Mouse (Mus musculus): Measurements from ENCODE around the gene Snu13.

The Snu13 gene

DNA sequence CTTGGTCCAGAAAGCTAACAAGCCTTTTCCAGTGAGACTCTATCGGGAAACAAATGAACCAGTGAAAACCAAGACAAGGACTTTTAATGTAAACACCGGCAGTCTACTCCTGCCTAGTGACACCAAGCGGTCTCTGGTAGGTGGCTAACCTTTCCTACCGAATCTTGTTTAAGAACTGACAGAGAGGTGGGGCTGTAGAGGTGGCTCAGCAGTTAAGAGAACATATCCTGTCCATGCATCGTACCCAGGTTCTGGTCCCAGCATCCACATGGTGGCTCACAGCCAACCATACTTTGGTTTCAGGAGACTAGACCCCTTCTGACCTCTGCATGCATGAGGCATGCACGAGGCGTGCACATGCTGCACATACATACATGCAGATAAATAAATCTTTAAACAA, 20.1 kb downstream of the Snu13 start:
- DNase-seq (ENCODE audit: low read depth, low spot score), result no peak

DNA sequence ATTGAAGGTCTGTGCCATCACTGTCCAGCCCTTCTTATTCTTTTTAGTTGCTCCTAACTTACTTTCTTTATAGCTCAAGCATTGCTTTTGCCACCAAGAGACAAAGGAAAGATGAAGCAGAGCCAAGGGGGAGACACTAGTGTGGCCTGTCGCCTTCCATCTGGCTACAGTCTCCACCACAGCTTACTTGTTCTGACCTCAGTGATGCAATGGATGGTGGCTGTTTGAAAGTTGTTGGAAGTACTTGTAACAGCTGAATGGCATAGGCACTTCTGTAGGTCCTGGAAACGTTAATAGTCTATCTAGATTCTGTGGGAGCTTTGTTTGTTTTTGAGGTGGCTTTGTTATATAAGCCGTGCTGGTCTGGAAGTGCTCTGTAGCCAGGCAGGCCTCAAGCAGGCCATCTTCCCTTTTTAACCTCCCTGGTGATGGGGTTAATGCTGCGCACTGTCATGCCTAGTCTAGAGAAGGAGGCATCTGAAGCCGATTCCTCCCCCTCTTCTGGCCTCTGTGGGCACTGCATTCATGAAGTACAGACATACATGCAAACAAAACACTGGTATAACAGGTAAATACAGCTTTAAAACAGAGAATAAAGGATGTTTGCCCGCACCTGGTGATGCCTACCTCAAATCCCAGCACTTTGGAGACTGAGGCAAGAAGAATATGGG, 23.3 kb downstream of the Snu13 start:
- no peak for DNase-seq (ENCODE audit: low read depth, low spot score)

DNA sequence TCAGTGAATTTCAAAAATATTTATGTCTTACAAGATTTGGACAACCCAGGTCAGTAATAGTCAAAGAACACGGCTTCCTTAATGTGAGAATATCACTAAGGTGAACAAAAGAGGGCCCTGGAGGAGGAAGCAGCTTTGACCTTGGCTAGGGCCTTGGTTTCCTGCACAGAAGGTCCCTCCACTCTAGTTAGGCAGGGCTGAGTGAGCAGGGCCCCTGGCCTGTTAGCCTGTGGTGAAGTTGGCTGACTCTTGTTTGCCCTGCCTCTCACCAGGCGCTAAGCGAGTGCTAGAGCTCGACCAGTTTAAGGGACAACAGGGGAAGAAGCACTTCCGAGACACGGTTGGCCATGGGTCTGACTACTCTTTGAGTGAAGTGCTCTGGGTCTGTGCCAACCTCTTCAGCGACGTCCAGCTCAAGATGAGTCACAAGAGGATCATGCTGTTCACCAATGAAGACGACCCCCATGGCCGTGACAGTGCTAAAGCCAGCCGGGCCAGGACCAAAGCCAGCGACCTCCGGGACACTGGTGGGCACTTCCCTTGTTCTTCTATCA, 24.8 kb downstream of the Snu13 start:
- no peak for DNase-seq (ENCODE audit: low read depth, low spot score)

DNA sequence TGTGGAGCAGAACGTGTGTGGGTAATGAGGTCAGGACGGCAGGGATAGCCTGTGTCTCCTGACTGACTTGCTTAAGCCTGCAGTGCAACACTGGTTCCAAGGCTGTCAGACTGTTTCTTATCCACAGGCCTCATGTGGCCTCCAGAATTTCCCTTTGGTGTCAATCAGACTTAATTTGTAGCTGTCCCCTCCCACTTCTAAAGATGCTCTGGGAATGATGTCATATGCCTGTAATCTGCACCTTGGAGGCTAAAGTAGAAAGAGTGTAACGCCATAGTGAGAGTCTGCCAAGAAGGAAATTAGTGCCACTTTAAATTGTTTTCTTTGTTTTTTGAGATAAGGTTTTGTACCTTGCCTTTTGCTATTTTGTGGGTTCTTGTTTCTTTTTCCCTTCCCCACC, 28.1 kb downstream of the Snu13 start:
- no peak for DNase-seq (ENCODE audit: low read depth, low spot score)

DNA sequence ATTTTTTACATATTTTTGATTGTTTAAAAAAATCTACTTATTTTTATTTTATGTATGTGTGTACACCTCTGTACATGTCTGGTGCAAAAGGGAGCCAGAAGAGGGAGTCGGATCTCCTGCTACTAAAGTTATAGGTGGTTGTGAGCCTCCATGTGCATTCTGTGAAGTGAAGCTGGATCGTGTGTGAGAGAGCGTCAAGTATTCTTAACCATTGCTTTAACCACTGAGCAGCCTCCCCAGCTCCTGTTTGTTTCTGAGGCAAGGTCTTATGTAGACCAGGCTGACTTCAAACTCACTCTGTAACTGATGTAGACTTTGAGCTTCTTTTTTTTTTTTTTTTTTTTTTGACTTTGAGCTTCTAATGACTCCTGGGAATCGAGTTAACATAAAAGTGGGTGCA, 29.9 kb downstream of the Snu13 start:
- no peak for DNase-seq (ENCODE audit: low read depth, low spot score)

DNA sequence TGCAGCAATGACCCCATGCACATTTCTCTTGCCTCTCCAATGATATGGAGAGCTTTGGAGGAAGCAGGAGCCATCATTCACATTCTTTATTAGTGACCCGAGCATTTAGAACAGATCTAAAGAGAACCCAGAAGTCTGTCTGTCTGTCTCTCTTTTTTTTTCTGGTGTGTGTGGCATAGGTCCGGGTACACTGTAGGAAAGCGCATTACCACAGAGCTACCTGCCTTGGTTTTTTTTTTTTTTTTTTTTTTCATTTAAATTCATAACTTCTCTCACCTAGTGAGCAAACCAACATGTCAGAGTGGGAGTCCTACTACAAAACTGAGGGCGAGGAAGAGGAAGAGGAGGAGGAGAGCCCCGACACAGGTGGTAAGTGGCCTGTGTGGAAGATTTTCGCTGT, 30.6 kb downstream of the Snu13 start:
- DNase-seq (ENCODE audit: low read depth, low spot score), result no peak

DNA sequence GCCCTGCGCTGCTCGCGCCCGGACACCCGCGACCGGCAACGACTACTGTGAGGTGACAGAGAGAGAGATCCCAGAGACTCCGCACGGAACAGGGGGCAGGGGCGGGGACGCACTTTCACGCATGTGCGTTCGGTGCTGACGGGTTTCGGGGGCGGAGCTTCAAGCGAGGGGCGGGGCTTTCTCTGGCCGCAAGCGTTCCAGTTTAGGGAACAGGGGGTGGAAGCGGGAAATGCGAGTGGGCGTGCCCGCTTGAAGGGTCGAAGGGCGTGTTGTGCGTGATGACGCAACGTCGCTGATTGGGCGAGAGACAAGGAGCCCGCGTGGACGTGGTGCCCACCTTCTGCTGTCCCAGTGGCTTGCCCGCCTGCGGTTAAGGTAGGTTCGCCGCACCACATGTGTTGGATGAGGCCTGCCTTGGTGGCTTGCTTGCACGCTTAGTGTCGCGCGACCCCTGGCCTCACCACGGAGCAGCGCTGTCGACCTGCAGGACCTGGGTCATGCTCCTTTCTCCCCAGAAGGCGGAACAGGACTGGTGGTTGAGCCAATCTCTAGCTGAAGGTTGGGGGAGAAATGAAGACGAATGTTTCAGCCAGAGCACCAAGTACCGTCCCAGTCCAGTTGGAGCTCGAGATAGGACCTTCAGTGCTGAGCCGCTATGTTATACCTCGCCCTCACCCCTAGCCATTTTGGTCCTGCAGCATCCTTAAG, 31.1 kb downstream of the Snu13 start:
- peak; percentile 97 for DNase-seq (ENCODE audit: low read depth, low spot score)

DNA sequence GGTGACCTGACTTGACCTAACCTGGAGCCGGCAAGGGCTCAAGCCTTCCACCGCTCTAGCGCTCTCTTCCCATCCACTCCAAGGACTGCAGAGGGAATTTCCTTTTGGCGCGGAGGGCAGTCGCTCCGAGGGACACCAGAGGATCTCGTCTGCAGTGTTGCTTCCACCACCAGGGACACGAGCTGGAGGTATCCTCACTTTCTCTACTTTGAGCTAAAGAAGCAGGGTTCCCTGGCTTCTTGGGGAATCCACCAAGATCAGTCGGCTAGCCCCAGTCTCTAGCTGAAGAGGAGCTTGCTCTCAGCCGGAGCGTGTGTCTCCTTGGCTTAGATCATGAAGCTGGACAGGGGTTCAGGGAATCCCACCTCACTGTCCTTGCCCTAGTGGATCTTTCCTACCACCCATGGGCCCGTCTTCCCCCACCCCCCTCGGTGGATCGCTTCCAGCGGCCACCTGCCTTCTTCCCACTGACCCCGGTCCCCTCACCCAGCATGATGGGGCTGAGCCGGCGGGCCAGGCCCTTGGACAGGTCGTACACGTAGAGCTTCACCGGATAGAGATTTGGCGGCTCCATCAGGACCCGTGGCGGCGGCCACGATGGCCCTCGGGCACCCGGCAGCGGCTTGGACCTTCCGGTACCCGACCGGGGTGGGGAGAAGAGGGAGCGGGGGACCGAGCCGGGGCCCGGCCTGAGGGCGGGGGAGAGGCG, 31.9 kb downstream of the Snu13 start:
- no peak for DNase-seq (ENCODE audit: low read depth, low spot score)

DNA sequence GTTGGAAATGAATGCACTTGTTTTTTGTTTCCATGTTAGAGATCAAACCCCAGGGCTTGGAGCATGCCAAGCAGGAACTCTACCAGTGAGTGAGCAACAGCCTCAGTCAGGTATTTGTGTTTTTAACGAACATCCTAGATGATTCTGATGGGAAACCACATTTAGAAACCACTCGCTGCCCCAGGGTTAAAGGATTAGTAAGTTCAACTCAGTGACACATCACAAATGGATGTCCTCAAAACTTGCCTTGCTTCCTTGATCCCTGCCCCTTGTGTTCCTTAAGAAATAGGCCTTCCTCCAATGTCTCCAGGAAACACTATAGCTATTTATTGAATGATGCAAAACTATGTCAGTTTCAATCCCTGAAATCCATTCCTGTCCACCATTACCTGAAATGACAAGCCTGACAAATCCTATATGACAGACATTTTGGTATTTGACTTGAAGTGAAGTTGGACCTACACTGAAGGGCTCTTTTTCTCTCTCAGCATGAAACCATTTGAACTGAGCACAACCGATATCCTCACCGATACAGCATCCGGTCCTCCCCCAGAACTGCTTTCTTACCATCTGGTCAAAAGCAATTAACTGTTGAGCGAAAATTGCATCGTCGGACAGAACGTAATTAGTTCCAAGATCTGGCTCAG, 32.5 kb downstream of the Snu13 start:
- DNase-seq (ENCODE audit: low read depth, low spot score), result peak; percentile 40

DNA sequence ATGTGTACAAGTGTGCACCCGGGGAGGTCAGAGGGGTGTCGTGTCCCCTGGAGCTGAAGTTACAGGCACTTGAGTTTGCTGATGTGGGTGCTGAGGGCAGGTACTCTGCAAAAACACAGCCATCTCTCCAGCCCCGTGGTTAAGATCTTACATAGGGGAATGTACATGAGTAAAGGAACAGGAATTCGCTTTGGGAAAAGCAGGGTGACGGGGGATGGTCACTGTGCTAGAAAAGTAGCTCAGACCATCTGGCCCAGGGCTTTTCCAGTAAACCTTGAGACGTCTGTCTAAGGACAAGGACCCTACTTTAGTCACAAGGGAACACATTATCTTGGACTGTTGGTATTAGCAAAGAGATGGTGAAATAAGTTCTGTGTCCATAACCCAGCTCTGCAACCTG, 35.5 kb downstream of the Snu13 start:
- DNase-seq (ENCODE audit: low read depth, low spot score), result no peak

DNA sequence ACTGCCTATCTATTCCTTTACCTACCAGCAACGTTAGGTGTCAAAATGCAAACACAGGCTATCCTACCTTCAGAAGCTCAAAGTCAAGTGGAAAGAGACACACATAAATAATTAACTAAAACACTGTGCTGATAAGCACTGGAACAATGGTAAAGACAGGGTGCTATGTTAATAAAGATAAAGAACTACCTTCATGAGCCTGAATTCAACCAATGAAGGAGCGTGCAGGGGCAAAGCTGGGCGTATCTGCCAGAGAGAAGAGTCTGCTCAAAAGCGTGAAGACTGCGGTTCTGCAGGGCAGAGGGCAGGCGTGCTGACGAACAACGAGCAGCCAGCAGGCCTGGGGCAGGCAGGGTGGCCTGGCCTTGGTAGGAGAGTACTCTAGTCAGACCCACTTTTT, 43.1 kb downstream of the Snu13 start:
- no peak for DNase-seq (ENCODE audit: low read depth, low spot score)

DNA sequence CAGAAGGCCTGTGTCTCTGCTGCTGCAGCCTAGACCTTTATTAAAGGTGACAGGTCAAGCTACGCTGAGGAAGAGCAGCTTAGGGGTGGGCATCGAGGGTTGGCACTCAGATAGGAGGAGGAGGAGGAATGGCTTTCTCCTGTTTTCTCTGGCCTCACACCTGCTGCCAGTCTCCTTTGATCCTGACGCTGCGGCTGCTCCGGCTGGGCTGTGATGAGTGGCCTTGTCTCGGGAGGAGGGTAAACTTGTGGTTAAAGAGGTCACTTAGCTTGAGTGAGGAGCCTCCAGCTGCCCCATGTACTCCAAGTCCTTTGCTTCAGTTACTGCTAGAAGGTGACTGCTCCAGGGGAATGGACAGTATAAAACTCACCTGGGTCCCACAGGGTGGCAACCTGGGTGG, 53.4 kb downstream of the Snu13 start:
- no peak for DNase-seq (ENCODE audit: low read depth, low spot score)

DNA sequence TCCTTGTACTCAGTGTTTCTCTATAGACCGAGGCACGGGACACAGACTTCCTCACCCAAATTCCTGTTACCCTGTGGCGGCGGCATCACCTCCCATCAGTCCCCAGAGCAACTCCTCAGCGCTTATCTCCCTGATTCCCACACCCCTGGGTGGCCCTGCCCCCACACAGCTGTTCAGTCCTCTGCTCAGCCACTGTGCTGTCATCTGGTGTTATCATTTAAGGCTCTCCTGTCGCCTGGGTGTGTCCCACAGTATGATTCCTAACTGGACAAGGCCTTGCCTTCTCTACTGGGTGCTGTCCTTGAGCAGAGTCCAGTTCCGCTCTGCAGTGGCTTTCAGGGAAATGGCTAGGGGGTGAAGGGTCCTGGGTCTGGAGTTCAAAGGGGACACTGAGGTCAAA, 56.8 kb downstream of the Snu13 start:
- DNase-seq (ENCODE audit: low read depth, low spot score), result no peak
